Comparison of ENCODE assay signal across 14 mouse cellular contexts in the genomic region with DNA sequence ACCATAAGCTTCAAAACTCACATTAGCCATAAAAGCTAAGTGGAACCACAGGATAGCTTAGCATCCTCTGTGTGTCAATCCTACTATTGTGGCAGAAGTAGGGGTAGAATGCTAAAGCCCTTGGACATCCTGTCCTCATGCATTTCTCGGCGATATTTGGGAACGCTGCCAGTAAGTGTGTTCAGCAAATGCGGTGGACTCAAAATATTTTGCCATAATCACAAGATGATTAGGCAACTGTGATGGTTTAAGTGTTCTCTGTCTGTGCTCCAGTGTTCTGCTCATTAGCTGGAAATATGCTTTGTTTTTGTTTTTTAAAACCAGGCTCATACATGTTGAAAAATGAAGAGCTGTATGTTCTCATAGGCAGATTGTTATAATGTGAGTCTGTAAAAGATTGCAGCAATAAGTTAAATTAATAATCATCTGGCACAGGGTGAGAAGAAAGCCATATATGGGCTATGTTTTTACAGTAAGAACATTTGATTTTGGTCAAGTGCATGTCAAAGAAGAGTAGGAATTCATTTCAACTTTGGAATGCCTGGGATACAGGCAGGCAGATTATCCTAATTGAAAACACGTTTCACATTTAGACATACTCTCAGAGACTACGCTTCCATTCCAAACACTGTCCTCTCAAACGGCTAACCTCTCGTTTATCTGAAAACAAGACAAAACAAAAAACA. TPM values are rescaled to one million over a fixed set of nuclear protein-coding genes. Genes with fewer than 3 reads are reported as not detected.
A peak's percentile ranks its signal among the peaks of the same experiment; 100 is the strongest.
DNase-seq lines count a peak whose midpoint lies in the region; ATAC-seq and TF ChIP-seq lines count a peak whose summit lies in the region.
"Had no signal": no experiment of that assay in that cellular context is flagged by ENCODE, and none has a peak within 500 bp of the region (broad histone marks: within the 10 kb centered on the region; RNA-seq: fewer than 3 reads in every experiment).

No protein-coding gene starts in this region.

- TF ChIP-seq CTCF in intestine, postnatal 0 days (IDR thresholded peaks at IDR 0.05; ENCODE audit: low read depth): no peak

- DNase-seq in cerebellum, postnatal 10 days: peak; percentile 20 to 32
- no peak for DNase-seq in cerebellum, postnatal 36 days
- DNase-seq in frontal cortex, postnatal 36 days (ENCODE audit: low spot score in 2 of 2): no peak
- DNase-seq in spleen, adult 18-20 months: no peak
- DNase-seq: adrenal gland, postnatal 25 days; kidney, postnatal 14 days; right cerebral cortex, postnatal 14 days had no signal

- H3K4me2 ChIP-seq in intestine, embryonic 16.5 days (ENCODE audit: low read depth, low read length): no peak overlapping the region
- no peak overlapping the region for H3K4me2 ChIP-seq in intestine, postnatal 0 days (replicated peaks; ENCODE audit: low read depth)
- H3K4me2 ChIP-seq in embryonic facial prominence, embryonic 12.5 days (replicated peaks): no peak overlapping the region
- H3K4me2 ChIP-seq: hindbrain, embryonic 15.5 days had no signal

- H3K4me3 ChIP-seq in intestine, embryonic 16.5 days (ENCODE audit: low read length): no peak overlapping the region
- no peak overlapping the region for H3K4me3 ChIP-seq in intestine, postnatal 0 days (ENCODE audit: low read depth, low read length)
- no peak overlapping the region for H3K4me3 ChIP-seq in embryonic facial prominence, embryonic 12.5 days
- H3K4me3 ChIP-seq: hindbrain, embryonic 15.5 days; megakaryocyte, embryonic 14.5 days had no signal

- no peaks in the 10 kb centered on the region for H3K9me3 ChIP-seq in intestine, embryonic 16.5 days (ENCODE audit: control insufficient read depth, low read length)
- H3K9me3 ChIP-seq in intestine, postnatal 0 days (ENCODE audit: control insufficient read depth): no peaks in the 10 kb centered on the region
- H3K9me3 ChIP-seq in embryonic facial prominence, embryonic 12.5 days: no peaks in the 10 kb centered on the region
- H3K9me3 ChIP-seq: hindbrain, embryonic 15.5 days had no signal

- peak; percentile 13; the same call in 1 of the 2 replicates for ATAC-seq in intestine, embryonic 16.5 days
- ATAC-seq in intestine, postnatal 0 days: no peak
- no peak for ATAC-seq in embryonic facial prominence, embryonic 12.5 days (ENCODE audit: insufficient number of reproducible peaks, insufficient read depth, low FRiP score, low TSS enrichment)
- ATAC-seq in megakaryocyte progenitor cell, adult 5-6 weeks (replicated peaks; ENCODE audit: poor library complexity): peak; percentile 20; the same call in 1 of the 2 replicates

- no peaks in the 10 kb centered on the region for H3K4me1 ChIP-seq in intestine, embryonic 16.5 days (ENCODE audit: control insufficient read depth, insufficient read depth, low read length)
- no peaks in the 10 kb centered on the region for H3K4me1 ChIP-seq in intestine, postnatal 0 days (replicated peaks; ENCODE audit: control insufficient read depth, insufficient read depth, low read length)
- H3K4me1 ChIP-seq in embryonic facial prominence, embryonic 12.5 days: peaks cover 21% of the 10 kb centered on the region
- H3K4me1 ChIP-seq: hindbrain, embryonic 15.5 days; megakaryocyte, embryonic 14.5 days had no signal

- H3K9ac ChIP-seq in intestine, embryonic 16.5 days (ENCODE audit: low read depth, low read length): no peak overlapping the region
- no peak overlapping the region for H3K9ac ChIP-seq in intestine, postnatal 0 days (ENCODE audit: low read depth, low read length)
- H3K9ac ChIP-seq in embryonic facial prominence, embryonic 12.5 days: no peak overlapping the region
- H3K9ac ChIP-seq: hindbrain, embryonic 15.5 days had no signal

- H3K27ac ChIP-seq in intestine, embryonic 16.5 days (ENCODE audit: low read length): no peak overlapping the region
- H3K27ac ChIP-seq in intestine, postnatal 0 days (ENCODE audit: low read depth, low read length): no peak overlapping the region
- H3K27ac ChIP-seq in embryonic facial prominence, embryonic 12.5 days: peak overlapping the region; percentile 80
- H3K27ac ChIP-seq: hindbrain, embryonic 15.5 days had no signal

- H3K27me3 ChIP-seq in intestine, embryonic 16.5 days (replicated peaks; ENCODE audit: control insufficient read depth, insufficient read depth, low read length): no peaks in the 10 kb centered on the region
- H3K27me3 ChIP-seq in intestine, postnatal 0 days (replicated peaks; ENCODE audit: control insufficient read depth, insufficient read depth, low read length): no peaks in the 10 kb centered on the region
- no peaks in the 10 kb centered on the region for H3K27me3 ChIP-seq in embryonic facial prominence, embryonic 12.5 days
- H3K27me3 ChIP-seq: hindbrain, embryonic 15.5 days; megakaryocyte, embryonic 14.5 days had no signal

- WGBS in intestine, embryonic 16.5 days: 61% methylated on average over 8 of the region's 8 CpGs
- 57% methylated on average over 8 of the region's 8 CpGs for WGBS in intestine, postnatal 0 days
- 34% methylated on average over 8 of the region's 8 CpGs for WGBS in embryonic facial prominence, embryonic 12.5 days

- no peaks in the 10 kb centered on the region for H3K36me3 ChIP-seq in intestine, embryonic 16.5 days (ENCODE audit: control insufficient read depth, insufficient read depth, low read length)
- H3K36me3 ChIP-seq in intestine, postnatal 0 days (ENCODE audit: control insufficient read depth, insufficient read depth): no peaks in the 10 kb centered on the region
- no peaks in the 10 kb centered on the region for H3K36me3 ChIP-seq in embryonic facial prominence, embryonic 12.5 days
- H3K36me3 ChIP-seq: hindbrain, embryonic 15.5 days had no signal

RNA-seq across cellular contexts. Expression of a gene that starts 41.9 kb away (rescaled TPM):
- polyA plus RNA-seq in intestine, embryonic 16.5 days (2015; fragmentation: Nextera tagmentation; extraction: Ambion mirVana): 12.7 and 13.1 TPM in 2 replicates
- 3.8 and 3.9 TPM in 2 replicates for polyA plus RNA-seq in intestine, postnatal 0 days (2015; fragmentation: Nextera tagmentation; extraction: Ambion mirVana)
- polyA plus RNA-seq in embryonic facial prominence, embryonic 12.5 days (2016; fragmentation: Nextera tagmentation; extraction: Ambion mirVana): 79.3 and 81.3 TPM in 2 replicates
- 1.3 TPM in 2 replicates for total RNA-seq in megakaryocyte progenitor cell, adult 5-6 weeks (2015)
- total RNA-seq in megakaryocyte progenitor cell, adult 5-6 weeks (2017): 1.1 and 1.2 TPM in 2 replicates
- total RNA-seq: monocyte, adult 5-6 weeks had no signal

Comparison
In these comparisons a context has a peak if more than half of its experiments do, and no peak if none do; other contexts are left out.
1. DNase-seq: peak in cerebellum, postnatal 10 days (2 of 2); none in cerebellum, postnatal 36 days (0 of 2), frontal cortex, postnatal 36 days (0 of 2) and spleen, adult 18-20 months (0 of 2).
2. ATAC-seq: peak in intestine, embryonic 16.5 days (single experiment) and megakaryocyte progenitor cell, adult 5-6 weeks (single experiment); none in intestine, postnatal 0 days (single experiment) and embryonic facial prominence, embryonic 12.5 days (single experiment).